Mouse (Mus musculus): ENCODE measurements at regions not wholly inside any gene's neighbourhood (a gene's known extent, or its start where the extent isn't known, plus 50 kb on each side); places are given as distances from the start of the nearest gene placed in this dataset.

GRCm38 (mm10) chr16:44658306-44658705 is 65.8 kb upstream of the Nepro start:
- peaks cover 3% of the 10 kb centered on the region for H3K4me1 ChIP-seq (ENCODE audit: control insufficient read depth, insufficient read depth, low read length)
- no peak overlapping the region for H3K4me3 ChIP-seq (ENCODE audit: insufficient read depth, low read length)
- no peak overlapping the region for H3K27ac ChIP-seq (ENCODE audit: insufficient read depth, low read length)

GRCm38 (mm10) chr16:44656181-44656580 is 67.9 kb upstream of the Nepro start:
- no peak for TF ChIP-seq POLR2A (IDR thresholded peaks at IDR 0.05; ENCODE audit: extremely low read depth, insufficient read depth, low read length)
- no peak for TF ChIP-seq CTCF (IDR thresholded peaks at IDR 0.05; ENCODE audit: extremely low read depth, insufficient read depth, low read length)
- no peak overlapping the region for H3K27ac ChIP-seq (ENCODE audit: insufficient read depth, low read length)
- peaks cover 3% of the 10 kb centered on the region for H3K4me1 ChIP-seq (ENCODE audit: control insufficient read depth, insufficient read depth, low read length)
- H3K4me3 ChIP-seq (ENCODE audit: insufficient read depth, low read length), result no peak overlapping the region

More at GRCm38 (mm10) chr16:44658306-44658705, 65.8 kb upstream of the Nepro start:
- no peak for TF ChIP-seq CTCF (IDR thresholded peaks at IDR 0.05; ENCODE audit: extremely low read depth, insufficient read depth, low read length)
- TF ChIP-seq POLR2A (IDR thresholded peaks at IDR 0.05; ENCODE audit: extremely low read depth, insufficient read depth, low read length), result no peak

- TF ChIP-seq POLR2A (IDR thresholded peaks at IDR 0.05; ENCODE audit: extremely low read depth, insufficient read depth, low read length) (no peak), CTCF (IDR thresholded peaks at IDR 0.05; ENCODE audit: extremely low read depth, insufficient read depth, low read length) (no peak)
- H3K27ac ChIP-seq (ENCODE audit: insufficient read depth, low read length), result no peak overlapping the region
- H3K4me3 ChIP-seq (ENCODE audit: insufficient read depth, low read length), result no peak overlapping the region
- peaks cover 3% of the 10 kb centered on the region for H3K4me1 ChIP-seq (ENCODE audit: control insufficient read depth, insufficient read depth, low read length)
Observed at GRCm38 (mm10) chr16:44655306-44655705, 68.8 kb upstream of the Nepro start.

- Histone ChIP-seq H3K4me1 (ENCODE audit: control insufficient read depth, insufficient read depth, low read length) (no peaks in the 10 kb centered on the region; the same call in 1 of the 2 replicates), H3K4me3 (ENCODE audit: insufficient read depth, low read length) (no peak overlapping the region), H3K27ac (ENCODE audit: insufficient read depth, low read length) (no peak overlapping the region)
- TF ChIP-seq POLR2A (IDR thresholded peaks at IDR 0.05; ENCODE audit: extremely low read depth, insufficient read depth, low read length) (no peak), CTCF (IDR thresholded peaks at IDR 0.05; ENCODE audit: extremely low read depth, insufficient read depth, low read length) (no peak)
Observed at GRCm38 (mm10) chr16:44648547-44649223, 75.4 kb upstream of the Nepro start.

- TF ChIP-seq POLR2A (IDR thresholded peaks at IDR 0.05; ENCODE audit: extremely low read depth, insufficient read depth, low read length) (no peak), CTCF (IDR thresholded peaks at IDR 0.05; ENCODE audit: extremely low read depth, insufficient read depth, low read length) (no peak)
- Histone ChIP-seq H3K27ac (ENCODE audit: insufficient read depth, low read length) (no peak overlapping the region), H3K4me1 (ENCODE audit: control insufficient read depth, insufficient read depth, low read length) (no peaks in the 10 kb centered on the region; the same call in 1 of the 2 replicates), H3K4me3 (ENCODE audit: insufficient read depth, low read length) (no peak overlapping the region)
Observed at GRCm38 (mm10) chr16:44643992-44644391, 80.1 kb upstream of the Nepro start.

- H3K27ac ChIP-seq (ENCODE audit: insufficient read depth, low read length), result no peak overlapping the region
- no peak overlapping the region for H3K4me3 ChIP-seq (ENCODE audit: insufficient read depth, low read length)
- H3K4me1 ChIP-seq (ENCODE audit: control insufficient read depth, insufficient read depth, low read length), result peaks cover 5% of the 10 kb centered on the region
- TF ChIP-seq POLR2A (IDR thresholded peaks at IDR 0.05; ENCODE audit: extremely low read depth, insufficient read depth, low read length), result no peak
- no peak for TF ChIP-seq CTCF (IDR thresholded peaks at IDR 0.05; ENCODE audit: extremely low read depth, insufficient read depth, low read length)
Observed at GRCm38 (mm10) chr16:44637100-44637499, 78.4 kb upstream of the Boc start.

GRCm38 (mm10) chr16:44634486-44634885 is 75.8 kb upstream of the Boc start:
- Histone ChIP-seq H3K4me1 (ENCODE audit: control insufficient read depth, insufficient read depth, low read length) (peaks cover 6% of the 10 kb centered on the region), H3K4me3 (ENCODE audit: insufficient read depth, low read length) (no peak overlapping the region), H3K27ac (ENCODE audit: insufficient read depth, low read length) (no peak overlapping the region)
- TF ChIP-seq CTCF (IDR thresholded peaks at IDR 0.05; ENCODE audit: extremely low read depth, insufficient read depth, low read length), result no peak
- no peak for TF ChIP-seq POLR2A (IDR thresholded peaks at IDR 0.05; ENCODE audit: extremely low read depth, insufficient read depth, low read length)

- Histone ChIP-seq H3K4me3 (ENCODE audit: insufficient read depth, low read length) (no peak overlapping the region), H3K27ac (ENCODE audit: insufficient read depth, low read length) (no peak overlapping the region), H3K4me1 (ENCODE audit: control insufficient read depth, insufficient read depth, low read length) (peaks cover 6% of the 10 kb centered on the region)
- TF ChIP-seq POLR2A (IDR thresholded peaks at IDR 0.05; ENCODE audit: extremely low read depth, insufficient read depth, low read length), result no peak
- no peak for TF ChIP-seq CTCF (IDR thresholded peaks at IDR 0.05; ENCODE audit: extremely low read depth, insufficient read depth, low read length)
Observed at GRCm38 (mm10) chr16:44633059-44633667, 74.5 kb upstream of the Boc start.

GRCm38 (mm10) chr16:44632330-44633058 is 73.8 kb upstream of the Boc start:
- Histone ChIP-seq H3K27ac (ENCODE audit: insufficient read depth, low read length) (no peak overlapping the region), H3K4me3 (ENCODE audit: insufficient read depth, low read length) (no peak overlapping the region), H3K4me1 (ENCODE audit: control insufficient read depth, insufficient read depth, low read length) (peaks cover 6% of the 10 kb centered on the region)
- TF ChIP-seq POLR2A (IDR thresholded peaks at IDR 0.05; ENCODE audit: extremely low read depth, insufficient read depth, low read length), result no peak
- no peak for TF ChIP-seq CTCF (IDR thresholded peaks at IDR 0.05; ENCODE audit: extremely low read depth, insufficient read depth, low read length)
